Mouse (Mus musculus): ENCODE data around the gene Olfr1419. TPM values are rescaled to one million over a fixed set of nuclear protein-coding genes. Genes with fewer than 3 reads are reported as not detected.
"Not testable (repeated sequence)": the region's sequence is repeated elsewhere in the genome, so short reads cannot be mapped to it uniquely, and the experiment has no call there.

The Olfr1419 gene
- polyA plus RNA-seq (2015; fragmentation: Nextera tagmentation; extraction: Ambion mirVana), result not detected in 2 replicates

DNA sequence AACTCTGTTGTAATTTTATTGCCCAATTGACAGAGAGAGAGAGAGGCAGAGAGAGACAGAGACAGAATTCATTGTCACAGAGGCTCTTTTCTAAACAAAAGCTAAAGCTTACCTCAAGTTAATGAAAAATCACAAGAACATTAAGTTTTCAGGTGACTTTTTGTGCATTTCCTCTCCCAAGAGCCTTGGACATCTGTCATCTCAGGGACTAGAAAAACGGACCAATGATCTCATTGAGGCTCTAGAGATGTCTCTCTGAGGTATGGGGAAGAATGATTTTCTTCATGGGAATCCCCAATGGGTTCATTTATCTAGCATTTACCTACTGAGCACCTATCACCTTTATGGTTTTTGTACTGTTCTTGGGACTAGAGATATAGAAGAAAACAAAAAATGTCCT lies at the start of gene Olfr1419:
Gene Olfr1419, minus strand, starts transcription at position 101 of the 400 bp plus-strand sequence.
- no peaks in the 10 kb centered on the region for H3K9me3 ChIP-seq (replicated peaks)
- H3K27me3 ChIP-seq, result no peaks in the 10 kb centered on the region
- no peak within 1 kb of the TSS for H3K27ac ChIP-seq
- no peak within 1 kb of the TSS for H3K4me3 ChIP-seq
- no peak within 1 kb of the TSS for H3K4me2 ChIP-seq
- H3K9ac ChIP-seq, result no peak within 1 kb of the TSS
- no peaks in the 10 kb centered on the region for H3K4me1 ChIP-seq (replicated peaks)
- H3K36me3 ChIP-seq, result no peaks in the 10 kb centered on the region
- 32% methylated on average over 1 of the region's 1 CpGs for WGBS
- no peak for ATAC-seq (replicated peaks; ENCODE audit: insufficient number of reproducible peaks, insufficient read depth, low FRiP score, low read depth)

DNA sequence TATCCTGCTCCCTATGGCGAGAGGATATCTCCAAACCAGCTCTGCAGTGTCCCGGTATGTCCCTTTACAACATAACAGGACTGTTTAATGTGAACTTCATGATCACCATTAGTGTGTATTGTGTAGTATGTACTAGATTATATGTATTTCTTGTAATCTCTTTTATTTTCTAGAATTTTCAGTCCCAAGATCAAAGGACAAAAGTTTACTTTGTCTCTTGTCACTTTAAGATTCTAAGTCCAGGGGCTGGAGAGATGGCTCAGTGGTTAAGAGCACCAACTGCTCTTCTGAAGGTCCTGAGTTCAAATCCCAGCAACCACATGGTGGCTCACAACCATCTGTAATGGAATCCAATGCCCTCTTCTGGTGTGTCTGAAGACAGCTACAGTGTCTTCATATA lies 47.6 kb upstream of the Olfr1419 start:
- H3K4me2 ChIP-seq; H3K9ac ChIP-seq; ATAC-seq (replicated peaks; ENCODE audit: insufficient number of reproducible peaks, insufficient read depth, low FRiP score, low read depth); H3K27ac ChIP-seq; H3K9me3 ChIP-seq (replicated peaks); H3K27me3 ChIP-seq; H3K4me3 ChIP-seq; H3K4me1 ChIP-seq (replicated peaks): not testable (repeated sequence)
- 96% methylated on average over 2 of the region's 2 CpGs for WGBS
- H3K36me3 ChIP-seq, result peaks cover 71% of the 10 kb centered on the region

- ATAC-seq (replicated peaks; ENCODE audit: insufficient number of reproducible peaks, insufficient read depth, low FRiP score, low read depth), result no peak
Measured at GRCm38 (mm10) chr19:11922068-11922467, 47.2 kb upstream of the Olfr1419 start.

DNA sequence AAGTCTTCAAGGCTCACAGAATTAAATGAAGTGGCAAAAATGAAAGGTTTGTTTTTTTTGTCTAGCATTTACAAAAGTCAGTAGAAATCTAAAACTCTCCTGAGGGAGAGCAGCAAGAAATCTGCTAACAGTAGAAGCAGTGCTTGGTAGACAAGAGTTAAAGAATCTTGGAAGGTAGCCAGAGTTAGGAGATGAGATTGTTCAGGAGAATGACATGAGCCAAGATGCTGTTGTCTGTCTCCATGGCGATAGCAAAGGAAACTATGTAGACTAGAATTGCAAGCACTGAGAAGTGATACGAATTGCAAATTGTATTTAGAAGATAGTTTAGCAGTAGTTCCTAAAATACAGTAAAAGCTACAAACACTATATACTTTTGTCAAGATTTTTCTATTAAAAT lies 40.9 kb upstream of the Olfr1419 start:
- H3K9me3 ChIP-seq (replicated peaks), result no peaks in the 10 kb centered on the region
- H3K4me2 ChIP-seq, result no peak overlapping the region
- H3K4me3 ChIP-seq, result no peak overlapping the region
- H3K4me1 ChIP-seq (replicated peaks), result peaks cover 27% of the 10 kb centered on the region
- no peak overlapping the region for H3K9ac ChIP-seq
- WGBS, result 12% methylated on average over 2 of the region's 2 CpGs
- H3K36me3 ChIP-seq, result peaks cover 19% of the 10 kb centered on the region
- no peaks in the 10 kb centered on the region for H3K27me3 ChIP-seq
- no peak for ATAC-seq (replicated peaks; ENCODE audit: insufficient number of reproducible peaks, insufficient read depth, low FRiP score, low read depth)
- no peak overlapping the region for H3K27ac ChIP-seq

More at GRCm38 (mm10) chr19:11922068-11922467, 47.2 kb upstream of the Olfr1419 start:
- H3K4me2 ChIP-seq, result no peak overlapping the region
- H3K27ac ChIP-seq, result no peak overlapping the region
- H3K9me3 ChIP-seq (replicated peaks), result no peaks in the 10 kb centered on the region
- WGBS, result 93% methylated on average over 1 of the region's 1 CpGs
- H3K4me3 ChIP-seq, result no peak overlapping the region
- no peak overlapping the region for H3K9ac ChIP-seq
- no peaks in the 10 kb centered on the region for H3K27me3 ChIP-seq
- 0 out of 2 replicates have a peak, but pooled peaks cover 3% of the 10 kb centered on the region for H3K4me1 ChIP-seq (replicated peaks)
- peaks cover 67% of the 10 kb centered on the region for H3K36me3 ChIP-seq

GRCm38 (mm10) chr19:11912533-11913121 lies 37.7 kb upstream of the Olfr1419 start:
- ATAC-seq (replicated peaks; ENCODE audit: insufficient number of reproducible peaks, insufficient read depth, low FRiP score, low read depth), result peak; percentile 48
- H3K27ac ChIP-seq, result peak overlapping the region; percentile 95
- H3K9me3 ChIP-seq (replicated peaks), result no peaks in the 10 kb centered on the region
- H3K27me3 ChIP-seq, result no peaks in the 10 kb centered on the region
- H3K36me3 ChIP-seq, result peaks cover 9% of the 10 kb centered on the region; the same call in 1 of the 2 replicates
- peak overlapping the region; percentile 92 for H3K4me3 ChIP-seq
- peak overlapping the region; percentile 90 for H3K9ac ChIP-seq
- H3K4me2 ChIP-seq, result peak overlapping the region; percentile 65
- WGBS, result 0% methylated on average over 31 of the region's 54 CpGs
- peaks cover 27% of the 10 kb centered on the region for H3K4me1 ChIP-seq (replicated peaks)

DNA sequence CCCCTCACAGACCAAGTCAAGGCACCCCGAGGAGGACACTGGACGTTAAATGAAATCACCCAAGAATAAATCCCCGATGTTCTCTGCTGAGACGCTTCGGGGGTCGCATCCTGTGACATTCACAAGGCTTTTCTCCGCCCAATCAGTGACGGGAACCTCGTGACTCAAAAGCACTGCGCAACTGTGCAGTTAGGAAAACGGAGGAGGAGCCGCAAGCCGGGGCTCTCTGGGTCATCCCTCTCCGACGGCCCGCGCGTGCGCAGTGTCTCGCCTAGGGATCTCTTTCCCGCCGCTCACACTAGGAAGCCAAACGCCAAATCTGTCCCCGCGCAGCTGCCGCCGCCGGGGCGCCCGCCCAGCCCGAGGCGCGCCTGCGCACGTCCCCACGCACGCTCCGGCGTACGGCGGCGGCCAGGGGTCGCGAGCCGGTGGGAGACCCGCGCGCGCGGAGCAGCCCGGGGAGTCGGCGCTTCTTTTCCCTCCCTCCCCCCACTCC lies 37.2 kb upstream of the Olfr1419 start, which contains the start of gene Patl1:
Gene Patl1, plus strand, starts transcription at position 363 of the 496 bp plus-strand sequence.
- peaks cover 24% of the 10 kb centered on the region for H3K4me1 ChIP-seq (replicated peaks)
- H3K9me3 ChIP-seq (replicated peaks), result no peaks in the 10 kb centered on the region
- peak; percentile 97 for ATAC-seq (replicated peaks; ENCODE audit: insufficient number of reproducible peaks, insufficient read depth, low FRiP score, low read depth)
- peak within 1 kb of the TSS; percentile 95 for H3K27ac ChIP-seq
- under 1% methylated on average over 52 of the region's 53 CpGs for WGBS
- peaks cover 9% of the 10 kb centered on the region; the same call in 1 of the 2 replicates for H3K36me3 ChIP-seq
- H3K9ac ChIP-seq, result peak within 1 kb of the TSS; percentile 90
- peak within 1 kb of the TSS; percentile 69 for H3K4me2 ChIP-seq
- H3K4me3 ChIP-seq, result peak within 1 kb of the TSS; percentile 92
- no peaks in the 10 kb centered on the region for H3K27me3 ChIP-seq

DNA sequence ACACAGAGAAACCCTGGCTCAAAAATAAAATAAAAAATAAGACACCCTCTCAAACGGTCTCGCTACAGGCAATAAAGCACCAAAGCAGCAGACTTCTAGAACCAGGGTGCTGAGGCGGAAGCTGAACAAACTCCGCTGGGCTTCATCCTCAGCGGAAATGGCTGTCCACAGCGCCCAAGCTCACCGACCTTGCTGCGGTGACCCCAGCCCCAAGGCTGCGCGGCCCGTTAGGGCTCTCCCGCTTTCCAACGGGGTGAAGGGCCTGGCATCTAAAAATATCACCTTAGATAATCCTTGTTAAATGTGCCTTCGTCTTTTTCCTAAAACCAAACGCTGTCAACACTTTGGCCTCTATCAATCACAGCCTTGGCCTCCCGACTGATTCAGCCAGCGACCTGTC lies 36.7 kb upstream of the Olfr1419 start:
- Histone ChIP-seq H3K36me3 (peaks cover 9% of the 10 kb centered on the region; the same call in 1 of the 2 replicates), H3K4me2 (peak overlapping the region; percentile 69), H3K9me3 (replicated peaks) (no peaks in the 10 kb centered on the region), H3K27me3 (no peaks in the 10 kb centered on the region), H3K9ac (peak overlapping the region; percentile 90), H3K4me3 (peak overlapping the region; percentile 92), H3K4me1 (replicated peaks) (peaks cover 24% of the 10 kb centered on the region), H3K27ac (peak overlapping the region; percentile 95)
- ATAC-seq (replicated peaks; ENCODE audit: insufficient number of reproducible peaks, insufficient read depth, low FRiP score, low read depth), result peak; percentile 38
- 3% methylated on average over 17 of the region's 17 CpGs for WGBS

DNA sequence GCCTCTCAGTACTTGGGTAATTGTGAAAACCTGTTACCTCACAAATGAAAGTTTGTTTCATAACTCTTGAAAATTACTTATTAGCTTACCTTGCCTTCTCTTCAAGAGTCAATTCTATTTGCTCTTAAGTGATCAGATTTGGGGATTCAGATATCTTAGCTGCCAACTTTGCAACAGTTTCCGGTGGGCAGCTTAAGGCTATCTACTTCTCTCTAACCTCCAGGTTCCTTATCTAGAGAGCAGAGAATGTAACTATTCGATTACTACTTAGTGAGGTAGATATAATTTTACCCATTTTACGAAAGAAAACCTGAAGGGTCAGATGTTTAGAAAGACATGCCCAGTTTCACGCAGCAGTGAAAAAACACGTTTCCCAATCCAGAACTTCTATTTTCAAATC lies 36.1 kb upstream of the Olfr1419 start:
- Histone ChIP-seq H3K27ac (peak overlapping the region; percentile 95; the same call in 1 of the 2 replicates), H3K4me1 (replicated peaks) (peaks cover 21% of the 10 kb centered on the region), H3K9me3 (replicated peaks) (no peaks in the 10 kb centered on the region), H3K36me3 (peaks cover 9% of the 10 kb centered on the region; the same call in 1 of the 2 replicates), H3K27me3 (no peaks in the 10 kb centered on the region), H3K9ac (no peak overlapping the region; the same call in 1 of the 2 replicates), H3K4me2 (peak overlapping the region; percentile 69), H3K4me3 (peak overlapping the region; percentile 92)
- WGBS, result 75% methylated on average over 5 of the region's 5 CpGs
- ATAC-seq (replicated peaks; ENCODE audit: insufficient number of reproducible peaks, insufficient read depth, low FRiP score, low read depth), result no peak

GRCm38 (mm10) chr19:11886265-11886664 lies 11.4 kb upstream of the Olfr1419 start, which contains the start of gene Olfr1420:
Gene Olfr1420 (plus strand): TSS chr19:11886565.
- H3K9ac ChIP-seq, result no peak within 1 kb of the TSS
- 20% methylated on average over 1 of the region's 1 CpGs for WGBS
- H3K27me3 ChIP-seq, result no peaks in the 10 kb centered on the region
- H3K27ac ChIP-seq, result no peak within 1 kb of the TSS
- no peak within 1 kb of the TSS for H3K4me3 ChIP-seq
- no peaks in the 10 kb centered on the region for H3K9me3 ChIP-seq (replicated peaks)
- H3K4me1 ChIP-seq (replicated peaks), result no peaks in the 10 kb centered on the region
- H3K36me3 ChIP-seq, result no peaks in the 10 kb centered on the region
- ATAC-seq (replicated peaks; ENCODE audit: insufficient number of reproducible peaks, insufficient read depth, low FRiP score, low read depth), result no peak
- no peak within 1 kb of the TSS for H3K4me2 ChIP-seq

GRCm38 (mm10) chr19:11878404-11878803 lies 3.5 kb upstream of the Olfr1419 start:
- ATAC-seq (replicated peaks; ENCODE audit: insufficient number of reproducible peaks, insufficient read depth, low FRiP score, low read depth); H3K27ac ChIP-seq; H3K9ac ChIP-seq; H3K27me3 ChIP-seq; H3K36me3 ChIP-seq; H3K9me3 ChIP-seq (replicated peaks); H3K4me1 ChIP-seq (replicated peaks): not testable (repeated sequence)
- Histone ChIP-seq H3K4me3 (0 out of 2 replicates have a peak overlapping the region, but pooled peaks have one; percentile 7), H3K4me2 (peak overlapping the region; percentile 36; the same call in 1 of the 2 replicates)
- 44% methylated on average over 22 of the region's 22 CpGs for WGBS

GRCm38 (mm10) chr19:11867837-11868236 lies 7.1 kb downstream of the Olfr1419 start:
- H3K9ac ChIP-seq, result no peak overlapping the region
- H3K4me2 ChIP-seq, result no peak overlapping the region
- no peaks in the 10 kb centered on the region for H3K27me3 ChIP-seq
- no peaks in the 10 kb centered on the region for H3K9me3 ChIP-seq (replicated peaks)
- 73% methylated on average over 2 of the region's 2 CpGs for WGBS
- no peak for ATAC-seq (replicated peaks; ENCODE audit: insufficient number of reproducible peaks, insufficient read depth, low FRiP score, low read depth)
- H3K36me3 ChIP-seq, result no peaks in the 10 kb centered on the region
- H3K4me1 ChIP-seq (replicated peaks), result no peaks in the 10 kb centered on the region
- H3K4me3 ChIP-seq, result no peak overlapping the region
- no peak overlapping the region for H3K27ac ChIP-seq
